Mouse (Mus musculus) midbrain, postnatal 0 days (tissue): ENCODE results near the gene Taf3. TPM values are rescaled to one million over a fixed set of nuclear protein-coding genes. Genes with fewer than 3 reads are reported as not detected.

Source experiments
- ATAC-seq: fragments of 200-750 bp; cut with Nextera tagmentation; 2 replicates; pipeline ENCODE4 v1.8.0; 2017; ENCODE audit warnings: moderate number of reproducible peaks, mild to moderate bottlenecking, moderate TSS enrichment, moderate library complexity; ENCODE audit not compliant: low FRiP score
- DNase-seq: peaks from one replicate; pipeline ENCODE4 v3.0.0-alpha.2; 2015; ENCODE audit warnings: low spot score
- H3K27ac ChIP-seq: fragments of 300-500 bp; sonication (generic); 2 replicates; pipeline ENCODE4 v1.5.1; 2014; ENCODE audit warnings: low read depth, mild to moderate bottlenecking, low read length, mixed read lengths
- H3K27me3 ChIP-seq: fragments of 300-500 bp; sonication (generic); 2 replicates; pipeline ENCODE4 v1.6.1; 2014; ENCODE audit warnings: low read length, control low read depth, mixed read lengths; ENCODE audit not compliant: insufficient read depth
- H3K36me3 ChIP-seq: fragments of 300-500 bp; sonication (generic); 2 replicates; pipeline ENCODE4 v1.6.1; 2014; ENCODE audit warnings: low read length, control low read depth, mixed read lengths; ENCODE audit not compliant: insufficient read depth
- H3K4me1 ChIP-seq: fragments of 300-500 bp; sonication (generic); 2 replicates; pipeline ENCODE4 v1.6.1; 2014; ENCODE audit warnings: mild to moderate bottlenecking, control low read depth, antibody characterized with exemption, low read length, mixed read lengths; ENCODE audit not compliant: insufficient read depth
- H3K4me2 ChIP-seq: fragments of 300-500 bp; sonication (generic); 2 replicates; pipeline ENCODE4 v1.6.1; 2014; ENCODE audit warnings: low read depth, mild to moderate bottlenecking, low read length, mixed read lengths; ENCODE audit not compliant: poor library complexity, severe bottlenecking
- H3K4me3 ChIP-seq: fragments of 300-500 bp; sonication (generic); 2 replicates; pipeline ENCODE4 v1.5.1; 2014; ENCODE audit warnings: low read depth, mild to moderate bottlenecking, low read length, moderate library complexity
- H3K9ac ChIP-seq: fragments of 300-500 bp; sonication (generic); replicated peaks from 2 replicates; pipeline ENCODE4 v1.6.1; 2014; ENCODE audit warnings: mild to moderate bottlenecking, low read length, moderate library complexity, mixed read lengths; ENCODE audit not compliant: poor library complexity, severe bottlenecking
- H3K9me3 ChIP-seq: fragments of 300-500 bp; sonication (generic); 2 replicates; pipeline ENCODE4 v1.6.1; 2016; ENCODE audit warnings: low read length, control low read depth
- CTCF ChIP-seq: IDR thresholded peaks from 2 replicates; pipeline ENCODE4 v1.5.1; 2016; ENCODE audit warnings: antibody characterized with exemption, mild to moderate bottlenecking
- WGBS: fragments of 180-500 bp; shearing (Covaris S2); extraction: QIAGEN DNeasy Blood & Tissue Kit; methylation state at CpG from one replicate; pipeline ENCODE4 v1.1.7; 2014; 5-methylcytosine and 5-hydroxymethylcytosine counted together
- polyA plus RNA-seq: library from polyadenylated mRNA; unstranded; fragments of >200 nt; fragmentation: Nextera tagmentation; extraction: Ambion mirVana; gene quantifications from 2 replicates; pipeline ENCODE4 v1.2.1, GENCODE M21; 2015
- total RNA-seq: library from RNA; depleted of rRNA; stranded (reverse); fragments of >200 nt; gene quantifications from 2 replicates; pipeline ENCODE4 v1.2.3, GENCODE M21; 2014

Gene Taf3
- total and polyA plus RNA-seq, 2 experiments from 2014 or later = 5.4 to 10.8 TPM

DNA sequence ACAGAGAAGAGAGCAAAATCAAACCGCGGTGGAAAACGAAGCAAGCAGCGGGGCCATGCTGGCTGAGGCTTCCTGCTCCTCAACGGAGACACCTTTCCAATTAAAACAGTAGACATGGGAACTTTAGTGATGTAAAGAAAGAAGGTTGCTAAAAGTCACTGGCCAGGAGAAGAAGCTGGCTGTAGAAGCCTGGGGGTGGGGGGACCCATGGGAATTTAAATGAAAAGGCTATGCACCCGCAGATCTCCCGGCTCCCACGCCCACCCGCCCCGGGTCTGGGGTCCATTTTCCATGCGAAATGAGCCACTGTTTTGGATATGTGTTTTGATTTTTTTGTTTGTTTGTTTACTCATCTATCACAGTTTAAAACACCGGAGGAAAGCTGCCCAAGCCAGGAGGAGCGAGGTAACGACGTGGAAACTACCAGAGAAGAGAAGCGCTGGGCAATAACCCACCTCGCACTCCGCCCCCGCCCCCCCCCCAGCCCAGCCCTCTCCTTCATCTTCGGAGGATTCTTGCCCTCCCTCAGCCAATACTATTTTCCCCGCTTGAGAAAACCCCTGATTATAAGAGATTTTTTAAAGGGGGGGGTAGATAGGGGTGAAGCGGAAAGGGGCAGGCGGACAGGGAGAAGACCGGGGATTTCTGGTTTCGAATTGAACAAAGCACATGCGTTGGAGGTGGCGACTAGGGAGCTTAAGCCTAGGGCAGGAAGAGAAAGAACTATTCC is 164.4 kb downstream of the Taf3 start:
- Histone ChIP-seq H3K4me3 (peak overlapping the region; percentile 43), H3K9ac (peak overlapping the region; percentile 61)
- WGBS = under 1% methylated on average over 27 of the region's 27 CpGs

DNA sequence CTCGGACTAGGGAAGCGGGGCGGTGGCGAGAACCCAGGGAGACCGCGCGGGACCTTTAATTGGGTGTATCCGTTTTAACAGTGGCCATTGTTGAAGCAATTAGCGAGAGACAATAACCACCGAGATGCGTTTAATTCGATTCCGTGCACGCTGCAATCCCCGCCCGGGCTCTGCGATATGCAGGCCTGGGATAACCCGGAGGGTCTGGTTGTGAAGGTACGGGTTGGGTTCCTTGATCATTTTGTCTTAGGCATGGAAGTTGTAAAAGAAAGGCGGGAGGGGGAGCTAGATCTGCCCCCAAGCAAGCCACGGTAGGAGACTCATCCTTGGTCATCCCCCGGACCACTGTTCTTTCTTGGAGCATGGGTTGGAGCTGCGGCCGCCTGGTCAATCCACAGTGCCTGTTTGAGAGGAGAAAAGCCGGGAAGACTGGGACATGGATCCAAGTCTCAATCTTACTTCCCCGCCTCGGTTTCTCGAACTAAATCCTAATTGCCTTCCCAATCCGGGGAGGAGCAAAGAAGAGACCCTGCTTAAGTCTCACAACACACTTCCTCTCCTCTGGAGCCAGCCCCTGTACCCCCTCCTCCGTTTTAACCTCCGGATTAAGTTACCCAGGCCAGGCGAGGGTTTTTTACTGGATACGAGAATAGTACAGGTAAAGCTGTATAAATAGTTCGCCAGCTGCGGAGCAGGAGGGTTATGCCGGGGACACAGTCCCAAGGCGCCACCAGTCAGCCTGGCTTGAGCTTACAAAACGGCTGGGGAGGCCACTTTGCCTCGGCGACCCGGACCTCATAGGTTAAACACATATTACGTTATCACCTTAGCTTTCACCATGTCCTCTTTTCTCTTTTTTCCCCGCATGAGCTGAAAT is 165.2 kb downstream of the Taf3 start:
- peak overlapping the region; percentile 71 for H3K4me2 ChIP-seq
- no peak for DNase-seq
- under 1% methylated on average over 43 of the region's 43 CpGs for WGBS

More for the DNA sequence above, 164.4 kb downstream of the Taf3 start:
- Histone ChIP-seq H3K27me3 (peaks cover 30% of the 10 kb centered on the region), H3K27ac (peak overlapping the region; percentile 83), H3K36me3 (no peaks in the 10 kb centered on the region), H3K9me3 (no peaks in the 10 kb centered on the region), H3K4me1 (no peaks in the 10 kb centered on the region), H3K4me2 (peak overlapping the region; percentile 71)
- TF ChIP-seq CTCF = no peak
- ATAC-seq (no peak), DNase-seq (no peak)

DNA sequence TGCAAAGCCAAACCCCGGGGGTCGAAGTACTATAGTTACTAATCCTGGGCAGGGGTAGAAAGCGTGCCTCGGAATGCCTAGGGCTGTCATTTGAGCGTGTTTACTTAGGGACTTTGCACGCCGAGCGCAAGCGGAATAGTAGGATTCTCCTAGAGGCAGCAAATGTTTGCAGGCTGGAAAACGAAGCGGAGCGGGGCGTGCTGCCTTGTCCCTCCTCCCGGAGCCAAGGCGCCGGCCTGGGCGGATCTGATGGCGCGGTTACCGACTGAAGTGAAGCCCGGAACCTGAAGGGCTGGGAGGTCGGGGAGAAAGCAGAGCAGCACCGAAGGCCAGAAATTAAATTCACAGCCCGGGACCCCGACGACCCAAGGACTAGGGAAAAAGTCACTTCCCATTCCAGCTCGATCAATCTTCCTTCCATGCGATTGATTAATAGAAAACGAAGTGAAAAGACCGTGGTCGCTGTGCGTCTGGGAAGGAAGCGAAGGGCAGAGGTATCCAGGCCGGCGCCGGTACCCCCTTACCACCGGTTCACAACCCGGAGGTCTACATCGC is 165.9 kb downstream of the Taf3 start:
- Histone ChIP-seq H3K4me3 (peak overlapping the region; percentile 43), H3K9me3 (no peaks in the 10 kb centered on the region), H3K36me3 (no peaks in the 10 kb centered on the region), H3K4me2 (peak overlapping the region; percentile 71), H3K4me1 (no peaks in the 10 kb centered on the region), H3K27me3 (peaks cover 31% of the 10 kb centered on the region), H3K9ac (peak overlapping the region; percentile 61), H3K27ac (peak overlapping the region; percentile 83)
- ATAC-seq (no peak), DNase-seq (no peak)
- TF ChIP-seq CTCF = no peak
- under 1% methylated on average over 39 of the region's 39 CpGs for WGBS

More for the DNA sequence above, 165.2 kb downstream of the Taf3 start:
- TF ChIP-seq CTCF = no peak
- H3K27me3 ChIP-seq = peaks cover 31% of the 10 kb centered on the region
- H3K27ac ChIP-seq = peak overlapping the region; percentile 83
- H3K9me3 ChIP-seq = no peaks in the 10 kb centered on the region
- ATAC-seq = no peak
- peak overlapping the region; percentile 61 for H3K9ac ChIP-seq
- H3K4me1 ChIP-seq = no peaks in the 10 kb centered on the region
- H3K4me3 ChIP-seq = peak overlapping the region; percentile 43
- no peaks in the 10 kb centered on the region for H3K36me3 ChIP-seq

GRCm38 (mm10) chr2:9881611-9882023 is 166.8 kb downstream of the Taf3 start:
- no peak for TF ChIP-seq CTCF
- Histone ChIP-seq H3K4me1 (no peaks in the 10 kb centered on the region), H3K27me3 (peaks cover 27% of the 10 kb centered on the region), H3K9ac (peak overlapping the region; percentile 61), H3K4me2 (peak overlapping the region; percentile 71), H3K9me3 (no peaks in the 10 kb centered on the region), H3K27ac (peak overlapping the region; percentile 83), H3K4me3 (peak overlapping the region; percentile 43), H3K36me3 (no peaks in the 10 kb centered on the region)
- ATAC-seq = 0 out of 2 replicates have a peak, but pooled peaks have one; percentile 6
- 2% methylated on average over 12 of the region's 13 CpGs for WGBS
- peak; percentile 19 for DNase-seq

DNA sequence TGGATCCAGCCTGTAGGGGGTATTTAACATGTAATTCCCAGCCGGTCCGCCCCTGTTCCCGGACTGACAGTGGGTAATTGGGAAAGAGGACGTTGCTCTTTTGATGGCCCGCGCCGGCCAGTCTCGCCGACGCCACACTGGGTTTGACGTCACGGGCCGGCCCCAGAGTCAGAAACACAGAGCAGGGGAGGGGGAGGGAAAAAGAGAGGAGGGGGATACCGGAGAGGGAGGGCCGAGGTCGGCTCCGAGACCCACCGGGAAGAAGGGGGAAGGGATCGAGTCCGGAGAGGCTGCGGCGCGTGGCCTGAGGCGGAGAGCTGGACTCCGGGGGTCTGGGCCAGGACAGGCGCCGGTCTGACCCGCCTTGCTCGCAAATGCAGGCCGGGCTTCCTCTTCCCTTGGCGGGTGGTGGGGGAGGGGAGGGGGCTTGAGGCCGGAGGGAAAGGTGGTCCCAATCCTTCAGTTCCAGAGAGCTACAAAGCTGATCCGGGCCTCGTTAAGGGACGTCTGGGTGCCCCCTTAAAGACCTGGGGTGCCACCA is 167.3 kb downstream of the Taf3 start, which contains the start of gene 4930412O13Rik:
4930412O13Rik (plus strand) TSS at position 202 of the 541 bp plus-strand sequence.
- Histone ChIP-seq H3K27ac (peak within 1 kb of the TSS; percentile 83), H3K4me1 (no peaks in the 10 kb centered on the region), H3K9ac (peak within 1 kb of the TSS; percentile 61), H3K4me2 (peak within 1 kb of the TSS; percentile 71), H3K4me3 (peak within 1 kb of the TSS; percentile 43), H3K36me3 (no peaks in the 10 kb centered on the region), H3K9me3 (no peaks in the 10 kb centered on the region), H3K27me3 (peaks cover 22% of the 10 kb centered on the region)
- no peak for TF ChIP-seq CTCF
- ATAC-seq (no peak), DNase-seq (no peak)
- WGBS = 0% methylated on average over 28 of the region's 35 CpGs
